ENCODE assay signal across 8 mouse cellular contexts in genomic region chr9:43745951-43746703, GRCm38 (mm10). TPM values are rescaled to one million over a fixed set of nuclear protein-coding genes. Genes with fewer than 3 reads are reported as not detected.
A peak's percentile ranks its signal among the peaks of the same experiment; 100 is the strongest.
DNase-seq lines count a peak whose midpoint lies in the region; ATAC-seq and TF ChIP-seq lines count a peak whose summit lies in the region.

No protein-coding gene starts in this region.

- peak; percentile 47 for DNase-seq in cerebellum, adult 9-11 months
- DNase-seq in cerebellum, adult 11 months: no peak
- DNase-seq in forebrain, postnatal 0 days: no peak
- no peak for DNase-seq in MN1 (ENCODE audit: low spot score)
- no peak for DNase-seq in ovary, postnatal 10 days (ENCODE audit: low spot score)
- DNase-seq in left cerebral cortex, adult 11 months (ENCODE audit: low spot score): no peak

- H3K36me3 ChIP-seq in E14TG2a.4 (ENCODE audit: insufficient read depth, low read length): peaks cover 9% of the 10 kb centered on the region; the same call in 1 of the 2 replicates
- no peaks in the 10 kb centered on the region for H3K36me3 ChIP-seq in forebrain, postnatal 0 days (ENCODE audit: insufficient read depth)
- H3K36me3 ChIP-seq in liver, embryonic 15.5 days (replicated peaks): no peaks in the 10 kb centered on the region

- H3K27me3 ChIP-seq in E14TG2a.4 (ENCODE audit: insufficient read depth, low read length): peaks cover 39% of the 10 kb centered on the region
- H3K27me3 ChIP-seq in forebrain, postnatal 0 days (ENCODE audit: insufficient read depth, low read length): no peaks in the 10 kb centered on the region
- peaks cover 59% of the 10 kb centered on the region for H3K27me3 ChIP-seq in liver, embryonic 15.5 days

- peak overlapping the region; percentile 94 for H3K4me3 ChIP-seq in E14TG2a.4 (replicated peaks; ENCODE audit: low read length)
- peak overlapping the region; percentile 97 for H3K4me3 ChIP-seq in forebrain, postnatal 0 days (ENCODE audit: low read depth, low read length)
- H3K4me3 ChIP-seq in liver, embryonic 15.5 days (replicated peaks): peak overlapping the region; percentile 63

- H3K4me1 ChIP-seq in E14TG2a.4 (replicated peaks; ENCODE audit: low read depth, low read length): peaks cover 88% of the 10 kb centered on the region
- H3K4me1 ChIP-seq in forebrain, postnatal 0 days (ENCODE audit: insufficient read depth): peaks cover 21% of the 10 kb centered on the region
- peaks cover 19% of the 10 kb centered on the region for H3K4me1 ChIP-seq in liver, embryonic 15.5 days (replicated peaks)

- ATAC-seq in forebrain, postnatal 0 days: no peak
- no peak for ATAC-seq in liver, embryonic 15.5 days (ENCODE audit: insufficient read depth)

- H3K4me2 ChIP-seq in forebrain, postnatal 0 days (ENCODE audit: low read depth): peak overlapping the region; percentile 83
- H3K4me2 ChIP-seq in liver, embryonic 15.5 days: peak overlapping the region; percentile 71

- no peak overlapping the region for H3K27ac ChIP-seq in forebrain, postnatal 0 days (ENCODE audit: low read depth, low read length)
- H3K27ac ChIP-seq in liver, embryonic 15.5 days (replicated peaks): no peak overlapping the region

- WGBS in forebrain, postnatal 0 days: 4% methylated on average over 13 of the region's 13 CpGs
- WGBS in liver, embryonic 15.5 days (ENCODE audit: insufficient replicate concordance): 17% methylated on average over 13 of the region's 13 CpGs

- TF ChIP-seq CTCF in E14TG2a.4 (conservative IDR thresholded peaks at IDR 0.05; ENCODE audit: low read length): no peak
- no peak for TF ChIP-seq CTCF in forebrain, postnatal 0 days (IDR thresholded peaks at IDR 0.05; ENCODE audit: low read depth)

- H3K9ac ChIP-seq in forebrain, postnatal 0 days: peak overlapping the region; percentile 88
- H3K9ac ChIP-seq in liver, embryonic 15.5 days: no peak overlapping the region

- no peaks in the 10 kb centered on the region for H3K9me3 ChIP-seq in E14TG2a.4 (ENCODE audit: low read length)
- H3K9me3 ChIP-seq in forebrain, postnatal 0 days (ENCODE audit: low read length): no peaks in the 10 kb centered on the region
- H3K9me3 ChIP-seq in liver, embryonic 15.5 days (replicated peaks): no peaks in the 10 kb centered on the region

RNA-seq across cellular contexts. Expression of gene Nectin1, which starts 2.3 kb away (rescaled TPM):
- total RNA-seq in forebrain, postnatal 0 days (2014; rRNA removed): 29.5 and 43.7 TPM in 2 replicates
- polyA plus RNA-seq in forebrain, postnatal 0 days (2015; fragmentation: Nextera tagmentation; extraction: Ambion mirVana): 7.2 and 11.8 TPM in 2 replicates
- polyA plus RNA-seq in liver, embryonic 15.5 days (2015; fragmentation: Nextera tagmentation; extraction: Ambion mirVana): 1.6 and 1.8 TPM in 2 replicates
